Mouse (Mus musculus): ENCODE results near the gene Tnnc2. TPM values are rescaled to one million over a fixed set of nuclear protein-coding genes. Genes with fewer than 3 reads are reported as not detected.
"Not testable (repeated sequence)": the region's sequence is repeated elsewhere in the genome, so short reads cannot be mapped to it uniquely, and the experiment has no call there.

Gene Tnnc2
- polyA plus RNA-seq, 1 experiment from 2014 or later = 0.18 TPM

- no peaks in the 10 kb centered on the region for H3K27me3 ChIP-seq
- no peak for ATAC-seq
- TF ChIP-seq CTCF (IDR thresholded peaks at IDR 0.05) = no peak
- ChIA-PET POLR2A (no interaction called here), CTCF (no interaction called here)
- DNase-seq (ENCODE audit: low read depth, low spot score) = no peak
- in situ Hi-C loops (cut with MboI; ENCODE audit: low pct_unique_long_range_greater_than_20kb) = no loop called here
Measured at GRCm38 (mm10) chr2:164800252-164801004, 20.7 kb upstream of the Tnnc2 start.

- CTCF ChIA-PET = interaction anchor here (1.0 to 1.5 kb wide), 3 partner anchors 9 to 27 kb away, joined by 3 to 5 read pairs (median 4); no protein-coding TSS in a partner anchor
- POLR2A ChIA-PET; DNase-seq (ENCODE audit: low read depth, low spot score); ATAC-seq; in situ Hi-C loops (cut with MboI; ENCODE audit: low pct_unique_long_range_greater_than_20kb); H3K27me3 ChIP-seq: not testable (repeated sequence)
Measured at GRCm38 (mm10) chr2:164798554-164798953, 18.8 kb upstream of the Tnnc2 start.

- ATAC-seq (no peak), DNase-seq (ENCODE audit: low read depth, low spot score) (no peak)
- ChIA-PET POLR2A (no interaction called here), CTCF (interaction anchor here (1.0 kb wide), 1 partner anchor 66 kb away, joined by 3 read pairs; no protein-coding TSS in a partner anchor)
- TF ChIP-seq CTCF (IDR thresholded peaks at IDR 0.05) = no peak
- in situ Hi-C loops (cut with MboI; ENCODE audit: low pct_unique_long_range_greater_than_20kb) = no loop called here
- no peaks in the 10 kb centered on the region for H3K27me3 ChIP-seq
Measured at GRCm38 (mm10) chr2:164795868-164796267, 16.1 kb upstream of the Tnnc2 start.

- CTCF ChIA-PET = interaction anchor here (0.6 to 2.9 kb wide), 15 partner anchors 9 to 73 kb away, joined by 3 to 53 read pairs (median 4); partner anchors contain the start of genes Acot8, Snx21, Tnnc2 and Zswim3
- POLR2A ChIA-PET = interaction anchor here (0.6 to 1.1 kb wide), 2 partner anchors 11 to 24 kb away, joined by 3 to 5 read pairs; no protein-coding TSS in a partner anchor
- in situ Hi-C loops (cut with MboI; ENCODE audit: low pct_unique_long_range_greater_than_20kb) = no loop called here
- ATAC-seq (no peak), DNase-seq (ENCODE audit: low read depth, low spot score) (peak; percentile 58)
- H3K27me3 ChIP-seq = no peaks in the 10 kb centered on the region
- TF ChIP-seq CTCF (IDR thresholded peaks at IDR 0.05) = no peak
Measured at GRCm38 (mm10) chr2:164794293-164794692, 14.5 kb upstream of the Tnnc2 start.

- ChIA-PET POLR2A (interaction anchor here (0.6 to 2.1 kb wide), 3 partner anchors 11 to 23 kb away, joined by 3 to 5 read pairs (median 5); no protein-coding TSS in a partner anchor), CTCF (interaction anchor here (0.6 to 2.9 kb wide), 16 partner anchors 8 to 116 kb away, joined by 3 to 53 read pairs (median 4); partner anchors contain the start of genes Acot8, Snx21, Tnnc2 and Zswim3)
- in situ Hi-C loops (cut with MboI; ENCODE audit: low pct_unique_long_range_greater_than_20kb) = no loop called here
- H3K27me3 ChIP-seq = no peaks in the 10 kb centered on the region
- no peak for ATAC-seq
- DNase-seq (ENCODE audit: low read depth, low spot score) = no peak
- TF ChIP-seq CTCF (IDR thresholded peaks at IDR 0.05) = no peak
Measured at GRCm38 (mm10) chr2:164793772-164794171, 14.0 kb upstream of the Tnnc2 start.

- no peaks in the 10 kb centered on the region for H3K27me3 ChIP-seq
- ChIA-PET POLR2A (interaction anchor here (2.1 kb wide), 1 partner anchor 21 kb away, joined by 5 read pairs; no protein-coding TSS in a partner anchor), CTCF (interaction anchor here (0.9 to 2.9 kb wide), 11 partner anchors 8 to 117 kb away, joined by 3 to 53 read pairs (median 4); partner anchors contain the start of genes Acot8, Snx21, Tnnc2 and Zswim3)
- ATAC-seq (peak; percentile 53), DNase-seq (ENCODE audit: low read depth, low spot score) (no peak)
- in situ Hi-C loops (cut with MboI; ENCODE audit: low pct_unique_long_range_greater_than_20kb) = no loop called here
- TF ChIP-seq CTCF (IDR thresholded peaks at IDR 0.05) = no peak
Measured at GRCm38 (mm10) chr2:164793236-164793635, 13.5 kb upstream of the Tnnc2 start.

GRCm38 (mm10) chr2:164792400-164793190 lies 12.8 kb upstream of the Tnnc2 start:
- ChIA-PET POLR2A (interaction anchor here (0.6 to 2.1 kb wide), 3 partner anchors 13 to 340 kb away, joined by 3 to 5 read pairs (median 5); partner anchors contain the start of gene Tnnc2), CTCF (interaction anchor here (0.9 to 2.9 kb wide), 7 partner anchors 11 to 117 kb away, joined by 3 to 53 read pairs (median 4); partner anchors contain the start of genes Acot8, Tnnc2 and Zswim3)
- in situ Hi-C loops (cut with MboI; ENCODE audit: low pct_unique_long_range_greater_than_20kb) = no loop called here
- no peak for TF ChIP-seq CTCF (IDR thresholded peaks at IDR 0.05)
- DNase-seq (ENCODE audit: low read depth, low spot score) (no peak), ATAC-seq (no peak)
- no peaks in the 10 kb centered on the region for H3K27me3 ChIP-seq

GRCm38 (mm10) chr2:164791841-164792261 lies 12.1 kb upstream of the Tnnc2 start:
- no peak for DNase-seq (ENCODE audit: low read depth, low spot score)
- no peaks in the 10 kb centered on the region for H3K27me3 ChIP-seq
- ChIA-PET CTCF (no interaction called here), POLR2A (interaction anchor here (2.1 kb wide), 1 partner anchor 20 kb away, joined by 5 read pairs; no protein-coding TSS in a partner anchor)
- no peak for TF ChIP-seq CTCF (IDR thresholded peaks at IDR 0.05)
- in situ Hi-C loops (cut with MboI; ENCODE audit: low pct_unique_long_range_greater_than_20kb) = no loop called here
- no peak for ATAC-seq

- no peak for ATAC-seq
- in situ Hi-C loops (cut with MboI; ENCODE audit: low pct_unique_long_range_greater_than_20kb) = no loop called here
- CTCF ChIA-PET = no interaction called here
- DNase-seq (ENCODE audit: low read depth, low spot score) = no peak
- no peak for TF ChIP-seq CTCF (IDR thresholded peaks at IDR 0.05)
- no peaks in the 10 kb centered on the region for H3K27me3 ChIP-seq
- POLR2A ChIA-PET = no interaction called here
Measured at GRCm38 (mm10) chr2:164790451-164790850, 10.7 kb upstream of the Tnnc2 start.

- H3K27me3 ChIP-seq = no peaks in the 10 kb centered on the region
- ATAC-seq (no peak), DNase-seq (ENCODE audit: low read depth, low spot score) (no peak)
- CTCF ChIA-PET = interaction anchor here (1.5 to 2.9 kb wide), 2 partner anchors 13 to 16 kb away, joined by 3 to 17 read pairs; partner anchors contain the start of genes Acot8 and Zswim3
- TF ChIP-seq CTCF (IDR thresholded peaks at IDR 0.05) = no peak
- in situ Hi-C loops (cut with MboI; ENCODE audit: low pct_unique_long_range_greater_than_20kb) = no loop called here
- POLR2A ChIA-PET = interaction anchor here (0.6 to 1.2 kb wide), 2 partner anchors 17 to 93 kb away, joined by 3 read pairs; no protein-coding TSS in a partner anchor
Measured at GRCm38 (mm10) chr2:164788411-164788810, 8.6 kb upstream of the Tnnc2 start.

Data from Patski (cell line).